8 mouse cellular contexts compared by ENCODE assay signal in genomic region chr5:23674829-23675498, GRCm38 (mm10). TPM values are rescaled to one million over a fixed set of nuclear protein-coding genes. Genes with fewer than 3 reads are reported as not detected.
DNase-seq lines count a peak whose midpoint lies in the region; ATAC-seq and TF ChIP-seq lines count a peak whose summit lies in the region.

No protein-coding gene starts in this region.

- WGBS in embryonic facial prominence, embryonic 12.5 days = under 1% methylated on average over 61 of the region's 61 CpGs
- WGBS in liver, adult 2 months = under 1% methylated on average over 61 of the region's 61 CpGs

- peak overlapping the region; percentile 87 for H3K4me3 ChIP-seq in embryonic facial prominence, embryonic 12.5 days
- peak overlapping the region; percentile 76 for H3K4me3 ChIP-seq in liver, adult 2 months (ENCODE audit: insufficient read depth, low read depth, low read length)
- H3K4me3 ChIP-seq in myocyte = peak overlapping the region; percentile 35

- 0 out of 2 replicates have a peak, but pooled peaks cover 5% of the 10 kb centered on the region for H3K4me1 ChIP-seq in embryonic facial prominence, embryonic 12.5 days
- H3K4me1 ChIP-seq in liver, adult 2 months (ENCODE audit: control insufficient read depth, insufficient read depth, low read length) = no peaks in the 10 kb centered on the region; the same call in 1 of the 2 replicates

- TF ChIP-seq POLR2A in liver, adult 2 months (IDR thresholded peaks at IDR 0.05; ENCODE audit: extremely low read depth, insufficient read depth, low read length) = no peak
- TF ChIP-seq POLR2A in myocyte (IDR thresholded peaks at IDR 0.05; ENCODE audit: insufficient read length, low read depth) = no peak

- peak overlapping the region; percentile 93 for H3K4me2 ChIP-seq in embryonic facial prominence, embryonic 12.5 days (replicated peaks)
- peak overlapping the region; percentile 90 for H3K4me2 ChIP-seq in myocyte (ENCODE audit: low read depth)

- no peaks in the 10 kb centered on the region for H3K27me3 ChIP-seq in embryonic facial prominence, embryonic 12.5 days
- H3K27me3 ChIP-seq in liver, adult 2 months (ENCODE audit: control insufficient read depth, insufficient read depth, low read length) = 0 out of 2 replicates have a peak, but pooled peaks cover 2% of the 10 kb centered on the region
- no peaks in the 10 kb centered on the region for H3K27me3 ChIP-seq in myocyte (ENCODE audit: control insufficient read depth, insufficient read depth, insufficient read length)
- H3K27me3 ChIP-seq in splenic B cell, adult 2 months (ENCODE audit: control insufficient read depth, insufficient read depth, low read length, poor library complexity, severe bottlenecking) = no peaks in the 10 kb centered on the region; the same call in 1 of the 2 replicates

- H3K27ac ChIP-seq in embryonic facial prominence, embryonic 12.5 days = peak overlapping the region; percentile 83
- H3K27ac ChIP-seq in liver, adult 2 months (replicated peaks; ENCODE audit: insufficient read depth, low read depth, low read length) = no peak overlapping the region

- peak; percentile 62 for ATAC-seq in embryonic facial prominence, embryonic 12.5 days (ENCODE audit: insufficient number of reproducible peaks, insufficient read depth, low FRiP score, low TSS enrichment)

- H3K9me3 ChIP-seq in embryonic facial prominence, embryonic 12.5 days = no peaks in the 10 kb centered on the region

- peak; percentile 87 for DNase-seq in 3134 (ENCODE audit: extremely low read depth, insufficient read length, low spot score)
- peak; percentile 83 for DNase-seq in adrenal gland, postnatal 14 days
- DNase-seq in heart, adult 8-10 months (ENCODE audit: low spot score) = peak; percentile 37
- DNase-seq in kidney, adult 9 months = peak; percentile 67
- DNase-seq in liver, adult 2 months (ENCODE audit: extremely low read depth, low read depth, low spot score) = peak; percentile 48
- peak; percentile 38 for DNase-seq in splenic B cell, adult 2 months (ENCODE audit: low read depth, low spot score)

- no peaks in the 10 kb centered on the region for H3K36me3 ChIP-seq in embryonic facial prominence, embryonic 12.5 days
- H3K36me3 ChIP-seq in liver, adult 2 months (ENCODE audit: control insufficient read depth, insufficient read depth, low read length) = no peaks in the 10 kb centered on the region
- H3K36me3 ChIP-seq in myocyte (ENCODE audit: control insufficient read depth, insufficient read depth) = no peaks in the 10 kb centered on the region
- no peaks in the 10 kb centered on the region for H3K36me3 ChIP-seq in splenic B cell, adult 2 months (ENCODE audit: control insufficient read depth, insufficient read depth, low read length, poor library complexity, severe bottlenecking)

- peak overlapping the region; percentile 73 for H3K9ac ChIP-seq in embryonic facial prominence, embryonic 12.5 days
- peak overlapping the region; percentile 69 for H3K9ac ChIP-seq in liver, adult 2 months (ENCODE audit: low read depth, low read length)

- peak; percentile 47; the same call in 1 of the 2 replicates for TF ChIP-seq CTCF in liver, adult 2 months (IDR thresholded peaks at IDR 0.05; ENCODE audit: low read depth, low read length)

- peak overlapping the region; percentile 45 for H3ac ChIP-seq in myocyte (ENCODE audit: control insufficient read depth, insufficient read length)

- no peaks in the 10 kb centered on the region for H3K79me2 ChIP-seq in liver, adult 2 months (ENCODE audit: control insufficient read depth, insufficient read depth, low read length)
- H3K79me2 ChIP-seq in myocyte (ENCODE audit: control insufficient read depth, insufficient read depth) = no peaks in the 10 kb centered on the region

TF ChIP-seq in myocyte, 11 proteins besides CTCF, POLR2A, EP300 and RAD21:
- TF ChIP-seq TCF3 (IDR thresholded peaks at IDR 0.05; ENCODE audit: insufficient read length, low read depth) (no peak), MYOD1 (IDR thresholded peaks at IDR 0.05; ENCODE audit: control insufficient read depth in 1 of 3, insufficient read length in 2 of 3, low read depth in 2 of 3) (peak in 1 of 3 experiments; percentile 52), MAX (IDR thresholded peaks at IDR 0.05; ENCODE audit: low read depth) (no peak), REST (IDR thresholded peaks at IDR 0.05; ENCODE audit: insufficient read depth, insufficient read length) (no peak), CEBPB (IDR thresholded peaks at IDR 0.05; ENCODE audit: insufficient read depth, poor library complexity, severe bottlenecking) (no peak), SRF (IDR thresholded peaks at IDR 0.05; ENCODE audit: control insufficient read depth, insufficient read length, low read depth) (no peak), E2F4 (IDR thresholded peaks at IDR 0.05; ENCODE audit: insufficient read depth) (no peak), TCF12 (IDR thresholded peaks at IDR 0.05; ENCODE audit: insufficient read depth, poor library complexity, severe bottlenecking) (no peak), MYOG (IDR thresholded peaks at IDR 0.05; ENCODE audit: control insufficient read depth in 1 of 3, insufficient read depth in 1 of 3, insufficient read length in 2 of 3, low read depth in 2 of 3) (peak in 1 of 3 experiments; percentile 45), POLR2AphosphoS2 (IDR thresholded peaks at IDR 0.05; ENCODE audit: insufficient read length, low read depth) (no peak), USF1 (IDR thresholded peaks at IDR 0.05; ENCODE audit: low read depth) (no peak)

RNA-seq across cellular contexts. Expression of gene Srpk2, which starts 9.5 kb away (rescaled TPM):
- total RNA-seq in adrenal gland, postnatal 14 days (2021) = 43.1 and 46.4 TPM in 2 replicates
- polyA plus RNA-seq in embryonic facial prominence, embryonic 12.5 days (2016; fragmentation: Nextera tagmentation; extraction: Ambion mirVana) = 59.1 and 62.1 TPM in 2 replicates
- total RNA-seq in heart, adult 8-10 months (2022) = 10 to 100 TPM; 41.1 to 48.5 (median 42.5) TPM
- 14.5 and 15.2 TPM in 2 replicates for total RNA-seq in liver, adult 2 months (2014; rRNA removed)
- polyA plus RNA-seq in liver, adult 2 months (2012; rRNA removed) = 2.1 and 2.9 TPM in 2 replicates
- polyA plus RNA-seq in myocyte (2012; fragmentation: generic; extraction: Trizol) = 8.1 TPM

Comparison
In these comparisons a context has a peak if more than half of its experiments do, and no peak if none do; other contexts are left out.
1. DNase-seq: peak in every context shown above with its lines; median percentile 87 in 3134; 83 in adrenal gland, postnatal 14 days; 67 in kidney, adult 9 months; 48 in liver, adult 2 months; 38 in splenic B cell, adult 2 months; 37 in heart, adult 8-10 months.
2. H3K4me3 ChIP-seq: peak in every context shown above with its lines; median percentile 87 in embryonic facial prominence, embryonic 12.5 days; 76 in liver, adult 2 months; 35 in myocyte.